Mouse (Mus musculus) heart, postnatal 0 days (tissue): ENCODE measurements at regions not wholly inside any gene's neighbourhood (a gene's known extent, or its start where the extent isn't known, plus 50 kb on each side); places are given as distances from the start of the nearest gene placed in this dataset.

Source experiments
- CTCF ChIP-seq: IDR thresholded peaks from 2 replicates; pipeline ENCODE4 v1.5.1; 2016; ENCODE audit warnings: antibody characterized with exemption, control low read depth, low read depth
- EP300 ChIP-seq: IDR thresholded peaks from 2 replicates; pipeline ENCODE4 v1.6.1; 2016; ENCODE audit warnings: antibody characterized with exemption, low read depth

- no peak for TF ChIP-seq CTCF
- TF ChIP-seq EP300 = no peak
These were observed 256.4 kb downstream of the Prdm2 start for GRCm38 (mm10) chr4:142956376-142956775.
